Comparison of ENCODE assay signal across 16 mouse cellular contexts in genomic region chrX:147535616-147536015, GRCm38 (mm10). TPM values are rescaled to one million over a fixed set of nuclear protein-coding genes. Genes with fewer than 3 reads are reported as not detected.
"Had no signal": no experiment of that assay in that cellular context is flagged by ENCODE, and none has a peak within 500 bp of the region (broad histone marks: within the 10 kb centered on the region; RNA-seq: fewer than 3 reads in every experiment).

No protein-coding gene starts in this region.

- H3K4me1 ChIP-seq: midbrain, embryonic 10.5 days; midbrain, embryonic 12.5 days; midbrain, embryonic 15.5 days; neural tube, embryonic 12.5 days; stomach, embryonic 15.5 days had no signal

- H3K27ac ChIP-seq: midbrain, embryonic 10.5 days; midbrain, embryonic 12.5 days; midbrain, embryonic 15.5 days; neural tube, embryonic 12.5 days; stomach, embryonic 15.5 days; stomach, postnatal 0 days had no signal

- H3K36me3 ChIP-seq: midbrain, embryonic 10.5 days; midbrain, embryonic 12.5 days; midbrain, embryonic 15.5 days; neural tube, embryonic 12.5 days; stomach, embryonic 15.5 days had no signal

- DNase-seq: lung, adult 18-20 months; lung, embryonic 14.5 days; lung, postnatal 10 days; lung, postnatal 4 days; right cerebral cortex, postnatal 14 days; thymus, adult 2 months; thymus, postnatal 25 days; thymus, postnatal 4 days had no signal

- H3K27me3 ChIP-seq: midbrain, embryonic 12.5 days; midbrain, embryonic 15.5 days; neural tube, embryonic 12.5 days; stomach, embryonic 15.5 days had no signal

- H3K4me3 ChIP-seq: midbrain, embryonic 10.5 days; midbrain, embryonic 12.5 days; midbrain, embryonic 15.5 days; neural tube, embryonic 12.5 days; stomach, embryonic 15.5 days had no signal

RNA-seq across cellular contexts. Expression of gene Lrch2, which starts 18.3 kb away (rescaled TPM):
- total RNA-seq: monocyte, adult 5-6 weeks; neutrophil, adult 5-6 weeks had no signal
